Mouse (Mus musculus): ENCODE data around the gene Carns1. TPM values are rescaled to one million over a fixed set of nuclear protein-coding genes. Genes with fewer than 3 reads are reported as not detected.
"Not testable (repeated sequence)": the region's sequence is repeated elsewhere in the genome, so short reads cannot be mapped to it uniquely, and the experiment has no call there.

Gene Carns1
- polyA plus RNA-seq, 1 experiment = 4.4 TPM

- WGBS = 80% methylated on average over 6 of the region's 6 CpGs
Observed at GRCm38 (mm10) chr19:4140147-4140546, 35.1 kb downstream of the Carns1 start.

GRCm38 (mm10) chr19:4139446-4139845 lies 35.8 kb downstream of the Carns1 start, which contains the start of gene Gpr152:
Gpr152 (plus strand) TSS chr19:4139787.
- no peaks in the 10 kb centered on the region; the same call in 1 of the 2 replicates for H3K4me1 ChIP-seq (ENCODE audit: control insufficient read depth, insufficient read depth, insufficient read length, low read length)
- no peak within 1 kb of the TSS for H3K4me3 ChIP-seq (ENCODE audit: low read depth, low read length)
- TF ChIP-seq POLR2A (IDR thresholded peaks at IDR 0.05; ENCODE audit: low read depth, low read length) = no peak
- TF ChIP-seq CTCF (IDR thresholded peaks at IDR 0.05; ENCODE audit: extremely low read depth, insufficient read length, insufficient replicate concordance, low read depth, low read length) = no peak
- no peaks in the 10 kb centered on the region for H3K36me3 ChIP-seq (ENCODE audit: control insufficient read depth, insufficient read depth, low read length)
- H3K27me3 ChIP-seq (ENCODE audit: control insufficient read depth, insufficient read depth, low read length) = no peaks in the 10 kb centered on the region
- WGBS = 89% methylated on average over 2 of the region's 2 CpGs
- no peak within 1 kb of the TSS for H3K27ac ChIP-seq (ENCODE audit: insufficient read depth, low read depth, low read length)

More at GRCm38 (mm10) chr19:4140147-4140546, 35.1 kb downstream of the Carns1 start:
- Histone ChIP-seq H3K4me1 (ENCODE audit: control insufficient read depth, insufficient read depth, insufficient read length, low read length) (no peaks in the 10 kb centered on the region; the same call in 1 of the 2 replicates), H3K36me3 (ENCODE audit: control insufficient read depth, insufficient read depth, low read length) (no peaks in the 10 kb centered on the region), H3K27me3 (ENCODE audit: control insufficient read depth, insufficient read depth, low read length) (no peaks in the 10 kb centered on the region), H3K4me3 (ENCODE audit: low read depth, low read length) (no peak overlapping the region), H3K27ac (ENCODE audit: insufficient read depth, low read depth, low read length) (no peak overlapping the region)
- TF ChIP-seq CTCF (IDR thresholded peaks at IDR 0.05; ENCODE audit: extremely low read depth, insufficient read length, insufficient replicate concordance, low read depth, low read length) = no peak

- 63% methylated on average over 5 of the region's 5 CpGs for WGBS
- no peak for TF ChIP-seq POLR2A (IDR thresholded peaks at IDR 0.05; ENCODE audit: low read depth, low read length)
- TF ChIP-seq CTCF (IDR thresholded peaks at IDR 0.05; ENCODE audit: extremely low read depth, insufficient read length, insufficient replicate concordance, low read depth, low read length) = no peak
- no peak overlapping the region for H3K4me3 ChIP-seq (ENCODE audit: low read depth, low read length)
- no peaks in the 10 kb centered on the region; the same call in 1 of the 2 replicates for H3K4me1 ChIP-seq (ENCODE audit: control insufficient read depth, insufficient read depth, insufficient read length, low read length)
- no peak overlapping the region for H3K27ac ChIP-seq (ENCODE audit: insufficient read depth, low read depth, low read length)
- peaks cover 2% of the 10 kb centered on the region; the same call in 1 of the 2 replicates for H3K36me3 ChIP-seq (ENCODE audit: control insufficient read depth, insufficient read depth, low read length)
- H3K27me3 ChIP-seq (ENCODE audit: control insufficient read depth, insufficient read depth, low read length) = no peaks in the 10 kb centered on the region
Observed at GRCm38 (mm10) chr19:4137913-4138312, 37.4 kb downstream of the Carns1 start.

- WGBS = 73% methylated on average over 5 of the region's 5 CpGs
- TF ChIP-seq POLR2A (IDR thresholded peaks at IDR 0.05; ENCODE audit: low read depth, low read length) = no peak
- no peak for TF ChIP-seq CTCF (IDR thresholded peaks at IDR 0.05; ENCODE audit: extremely low read depth, insufficient read length, insufficient replicate concordance, low read depth, low read length)
- H3K36me3 ChIP-seq (ENCODE audit: control insufficient read depth, insufficient read depth, low read length) = peaks cover 15% of the 10 kb centered on the region
- no peaks in the 10 kb centered on the region for H3K27me3 ChIP-seq (ENCODE audit: control insufficient read depth, insufficient read depth, low read length)
- H3K4me3 ChIP-seq (ENCODE audit: low read depth, low read length) = no peak overlapping the region
- H3K27ac ChIP-seq (ENCODE audit: insufficient read depth, low read depth, low read length) = no peak overlapping the region
- no peaks in the 10 kb centered on the region for H3K4me1 ChIP-seq (ENCODE audit: control insufficient read depth, insufficient read depth, insufficient read length, low read length)
Observed at GRCm38 (mm10) chr19:4136463-4136862, 38.8 kb downstream of the Carns1 start.

GRCm38 (mm10) chr19:4135963-4136345 lies 39.3 kb downstream of the Carns1 start:
- peaks cover 20% of the 10 kb centered on the region for H3K36me3 ChIP-seq (ENCODE audit: control insufficient read depth, insufficient read depth, low read length)
- peak; percentile 59; the same call in 1 of the 2 replicates for TF ChIP-seq CTCF (IDR thresholded peaks at IDR 0.05; ENCODE audit: extremely low read depth, insufficient read length, insufficient replicate concordance, low read depth, low read length)
- not testable (repeated sequence) for H3K4me3 ChIP-seq (ENCODE audit: low read depth, low read length); H3K27me3 ChIP-seq (ENCODE audit: control insufficient read depth, insufficient read depth, low read length); H3K4me1 ChIP-seq (ENCODE audit: control insufficient read depth, insufficient read depth, insufficient read length, low read length); H3K27ac ChIP-seq (ENCODE audit: insufficient read depth, low read depth, low read length)
- WGBS = 10% methylated on average over 8 of the region's 8 CpGs

- peaks cover 21% of the 10 kb centered on the region for H3K36me3 ChIP-seq (ENCODE audit: control insufficient read depth, insufficient read depth, low read length)
- not testable (repeated sequence) for H3K27me3 ChIP-seq (ENCODE audit: control insufficient read depth, insufficient read depth, low read length); H3K4me3 ChIP-seq (ENCODE audit: low read depth, low read length); H3K4me1 ChIP-seq (ENCODE audit: control insufficient read depth, insufficient read depth, insufficient read length, low read length); H3K27ac ChIP-seq (ENCODE audit: insufficient read depth, low read depth, low read length)
- WGBS = 91% methylated on average over 6 of the region's 6 CpGs
Observed at GRCm38 (mm10) chr19:4135229-4135962, 39.9 kb downstream of the Carns1 start.

- no peak for TF ChIP-seq POLR2A (IDR thresholded peaks at IDR 0.05; ENCODE audit: low read depth, low read length)
- Histone ChIP-seq H3K27me3 (ENCODE audit: control insufficient read depth, insufficient read depth, low read length) (no peaks in the 10 kb centered on the region), H3K36me3 (ENCODE audit: control insufficient read depth, insufficient read depth, low read length) (peaks cover 27% of the 10 kb centered on the region), H3K27ac (ENCODE audit: insufficient read depth, low read depth, low read length) (no peak overlapping the region), H3K4me1 (ENCODE audit: control insufficient read depth, insufficient read depth, insufficient read length, low read length) (no peaks in the 10 kb centered on the region), H3K4me3 (ENCODE audit: low read depth, low read length) (no peak overlapping the region)
- WGBS = 88% methylated on average over 4 of the region's 4 CpGs
Observed at GRCm38 (mm10) chr19:4134354-4134753, 40.9 kb downstream of the Carns1 start.
